Mouse (Mus musculus) embryonic facial prominence, embryonic 14.5 days (tissue): ENCODE results near the gene Cacna2d2. TPM values are rescaled to one million over a fixed set of nuclear protein-coding genes. Genes with fewer than 3 reads are reported as not detected.

ENCODE experiments used
- ATAC-seq: fragments of 200-750 bp; cut with Nextera tagmentation; 2 replicates; pipeline ENCODE4 v1.8.0; 2017; ENCODE audit warnings: low read depth, moderate number of reproducible peaks, moderate TSS enrichment
- DNase-seq: peaks from one replicate; pipeline ENCODE4 v3.0.0-alpha.2; 2015; ENCODE audit warnings: low spot score
- H3K27ac ChIP-seq: fragments of 300-500 bp; sonication (generic); replicated peaks from 2 replicates; pipeline ENCODE4 v1.5.1; 2014; ENCODE audit warnings: low read depth, mild to moderate bottlenecking, low read length, moderate library complexity
- H3K27me3 ChIP-seq: fragments of 300-500 bp; sonication (generic); replicated peaks from 2 replicates; pipeline ENCODE4 v1.6.1; 2014; ENCODE audit warnings: low read length; ENCODE audit not compliant: control insufficient read depth, insufficient read depth
- H3K36me3 ChIP-seq: fragments of 300-500 bp; sonication (generic); 2 replicates; pipeline ENCODE4 v1.6.1; 2014; ENCODE audit warnings: low read length, mixed read lengths; ENCODE audit not compliant: control insufficient read depth, insufficient read depth
- H3K4me1 ChIP-seq: fragments of 300-500 bp; sonication (generic); 2 replicates; pipeline ENCODE4 v1.6.1; 2014; ENCODE audit warnings: antibody characterized with exemption, low read length; ENCODE audit not compliant: control insufficient read depth, insufficient read depth
- H3K4me2 ChIP-seq: fragments of 300-500 bp; sonication (generic); 2 replicates; pipeline ENCODE4 v1.6.1; 2014; ENCODE audit warnings: low read depth, mild to moderate bottlenecking, low read length, moderate library complexity, mixed read lengths
- H3K4me3 ChIP-seq: fragments of 300-500 bp; sonication (generic); 2 replicates; pipeline ENCODE4 v1.5.1; 2014; ENCODE audit warnings: low read depth, mild to moderate bottlenecking, low read length
- H3K9ac ChIP-seq: fragments of 300-500 bp; sonication (generic); 2 replicates; pipeline ENCODE4 v1.6.1; 2014; ENCODE audit warnings: low read depth, mild to moderate bottlenecking, low read length, moderate library complexity, mixed read lengths
- H3K9me3 ChIP-seq: fragments of 300-500 bp; sonication (generic); 2 replicates; pipeline ENCODE4 v1.6.1; 2016; ENCODE audit warnings: low read length; ENCODE audit not compliant: control insufficient read depth
- WGBS: fragments of 180-500 bp; shearing (Covaris S2); extraction: QIAGEN DNeasy Blood & Tissue Kit; methylation state at CpG from one replicate; pipeline ENCODE4 v1.1.7; 2014; 5-methylcytosine and 5-hydroxymethylcytosine counted together
- polyA plus RNA-seq: library from polyadenylated mRNA; unstranded; fragments of >200 nt; fragmentation: Nextera tagmentation; extraction: Ambion mirVana; gene quantifications from 2 replicates; pipeline ENCODE4 v1.2.1, GENCODE M21; 2014

The Cacna2d2 gene
- polyA plus RNA-seq, 1 experiment from 2014 or later: 0.93 TPM

- 37% methylated on average over 6 of the region's 6 CpGs for WGBS
- H3K27me3 ChIP-seq: no peaks in the 10 kb centered on the region
- ATAC-seq (peak; percentile 44; the same call in 1 of the 2 replicates), DNase-seq (peak; percentile 30)
- no peak overlapping the region for H3K27ac ChIP-seq
- no peak overlapping the region for H3K4me2 ChIP-seq
- no peaks in the 10 kb centered on the region for H3K36me3 ChIP-seq
- H3K4me3 ChIP-seq: no peak overlapping the region
- no peaks in the 10 kb centered on the region for H3K9me3 ChIP-seq
- peaks cover 12% of the 10 kb centered on the region for H3K4me1 ChIP-seq
- H3K9ac ChIP-seq: no peak overlapping the region
Measured at GRCm38 (mm10) chr9:107434851-107435250, 35.4 kb downstream of the Cacna2d2 start.

GRCm38 (mm10) chr9:107435285-107435684, 35.9 kb downstream of the Cacna2d2 start:
- Histone ChIP-seq H3K27me3 (no peaks in the 10 kb centered on the region), H3K4me3 (no peak overlapping the region), H3K36me3 (no peaks in the 10 kb centered on the region), H3K4me2 (no peak overlapping the region), H3K9ac (no peak overlapping the region), H3K27ac (no peak overlapping the region), H3K4me1 (peaks cover 12% of the 10 kb centered on the region), H3K9me3 (no peaks in the 10 kb centered on the region)
- no peak for ATAC-seq
- WGBS: 22% methylated on average over 6 of the region's 6 CpGs
- peak; percentile 44 for DNase-seq

GRCm38 (mm10) chr9:107442891-107443290, 43.5 kb downstream of the Cacna2d2 start:
- H3K4me1 ChIP-seq: no peaks in the 10 kb centered on the region
- DNase-seq: no peak
- no peak for ATAC-seq
- H3K4me3 ChIP-seq: no peak overlapping the region
- WGBS: 72% methylated on average over 4 of the region's 4 CpGs
- H3K4me2 ChIP-seq: no peak overlapping the region
- H3K9me3 ChIP-seq: no peaks in the 10 kb centered on the region
- no peaks in the 10 kb centered on the region for H3K36me3 ChIP-seq
- no peaks in the 10 kb centered on the region for H3K27me3 ChIP-seq
- H3K9ac ChIP-seq: no peak overlapping the region
- no peak overlapping the region for H3K27ac ChIP-seq

- H3K4me2 ChIP-seq: no peak overlapping the region
- H3K9ac ChIP-seq: no peak overlapping the region
- DNase-seq (no peak), ATAC-seq (no peak)
- H3K27me3 ChIP-seq: no peaks in the 10 kb centered on the region
- no peak overlapping the region for H3K4me3 ChIP-seq
- no peaks in the 10 kb centered on the region for H3K4me1 ChIP-seq
- H3K27ac ChIP-seq: no peak overlapping the region
- H3K36me3 ChIP-seq: no peaks in the 10 kb centered on the region
- H3K9me3 ChIP-seq: no peaks in the 10 kb centered on the region
- 60% methylated on average over 12 of the region's 12 CpGs for WGBS
Measured at GRCm38 (mm10) chr9:107443324-107443723, 43.9 kb downstream of the Cacna2d2 start.

GRCm38 (mm10) chr9:107445011-107445471, 45.6 kb downstream of the Cacna2d2 start:
- WGBS: 38% methylated on average over 4 of the region's 6 CpGs
- no peaks in the 10 kb centered on the region for H3K9me3 ChIP-seq
- no peak overlapping the region for H3K4me3 ChIP-seq
- no peak overlapping the region for H3K4me2 ChIP-seq
- H3K27ac ChIP-seq: no peak overlapping the region
- no peak for DNase-seq
- ATAC-seq: peak; percentile 45; the same call in 1 of the 2 replicates
- no peak overlapping the region for H3K9ac ChIP-seq
- H3K4me1 ChIP-seq: no peaks in the 10 kb centered on the region
- H3K36me3 ChIP-seq: no peaks in the 10 kb centered on the region
- no peaks in the 10 kb centered on the region for H3K27me3 ChIP-seq

GRCm38 (mm10) chr9:107448805-107449517, 49.5 kb downstream of the Cacna2d2 start:
- no peak for DNase-seq
- no peaks in the 10 kb centered on the region for H3K27me3 ChIP-seq
- no peaks in the 10 kb centered on the region for H3K36me3 ChIP-seq
- H3K9me3 ChIP-seq: no peaks in the 10 kb centered on the region
- no peak overlapping the region for H3K9ac ChIP-seq
- no peak overlapping the region for H3K4me3 ChIP-seq
- H3K4me1 ChIP-seq: no peaks in the 10 kb centered on the region
- no peak overlapping the region for H3K4me2 ChIP-seq
- 46% methylated on average over 20 of the region's 22 CpGs for WGBS
- ATAC-seq: no peak
- no peak overlapping the region for H3K27ac ChIP-seq

- ATAC-seq (peak; percentile 45; the same call in 1 of the 2 replicates), DNase-seq (no peak)
- no peak overlapping the region for H3K9ac ChIP-seq
- WGBS: 68% methylated on average over 8 of the region's 8 CpGs
- H3K9me3 ChIP-seq: no peaks in the 10 kb centered on the region
- H3K27me3 ChIP-seq: no peaks in the 10 kb centered on the region
- H3K4me1 ChIP-seq: no peaks in the 10 kb centered on the region
- no peak overlapping the region for H3K4me2 ChIP-seq
- no peak overlapping the region for H3K27ac ChIP-seq
- no peak overlapping the region for H3K4me3 ChIP-seq
- no peaks in the 10 kb centered on the region for H3K36me3 ChIP-seq
Measured at GRCm38 (mm10) chr9:107451400-107451799, 52.0 kb downstream of the Cacna2d2 start.

GRCm38 (mm10) chr9:107451891-107452521, 52.6 kb downstream of the Cacna2d2 start:
- no peak for DNase-seq
- no peak overlapping the region for H3K27ac ChIP-seq
- H3K4me1 ChIP-seq: no peaks in the 10 kb centered on the region
- no peaks in the 10 kb centered on the region for H3K27me3 ChIP-seq
- peak; percentile 26; the same call in 1 of the 2 replicates for ATAC-seq
- no peak overlapping the region for H3K9ac ChIP-seq
- no peaks in the 10 kb centered on the region for H3K36me3 ChIP-seq
- 52% methylated on average over 11 of the region's 11 CpGs for WGBS
- H3K4me2 ChIP-seq: no peak overlapping the region
- H3K9me3 ChIP-seq: no peaks in the 10 kb centered on the region
- no peak overlapping the region for H3K4me3 ChIP-seq
